Mouse (Mus musculus): Measurements from ENCODE around the gene Gimap4.

Gimap4 gene

GRCm38 (mm10) chr6:48700251-48701075 is 16.1 kb downstream of the Gimap4 start:
- TF ChIP-seq POU5F1 (IDR thresholded peaks at IDR 0.05; ENCODE audit: borderline replicate concordance, low read length) (no peak), CTCF (conservative IDR thresholded peaks at IDR 0.05; ENCODE audit: low read length) (no peak), NANOG (IDR thresholded peaks at IDR 0.05; ENCODE audit: borderline replicate concordance, low read length) (no peak)
- Histone ChIP-seq H3K36me3 (ENCODE audit: insufficient read depth, low read length) (no peaks in the 10 kb centered on the region), H3K27me3 (ENCODE audit: insufficient read depth, low read length) (no peaks in the 10 kb centered on the region), H3K4me3 (replicated peaks; ENCODE audit: low read length) (no peak overlapping the region), H3K9me3 (ENCODE audit: low read length) (peaks cover 3% of the 10 kb centered on the region; the same call in 1 of the 2 replicates), H3K4me1 (replicated peaks; ENCODE audit: low read depth, low read length) (0 out of 2 replicates have a peak, but pooled peaks cover 5% of the 10 kb centered on the region)

- Histone ChIP-seq H3K27me3 (ENCODE audit: insufficient read depth, low read length) (no peaks in the 10 kb centered on the region), H3K9me3 (ENCODE audit: low read length) (no peaks in the 10 kb centered on the region), H3K4me3 (replicated peaks; ENCODE audit: low read length) (no peak overlapping the region), H3K4me1 (replicated peaks; ENCODE audit: low read depth, low read length) (0 out of 2 replicates have a peak, but pooled peaks cover 5% of the 10 kb centered on the region), H3K36me3 (ENCODE audit: insufficient read depth, low read length) (no peaks in the 10 kb centered on the region)
- TF ChIP-seq NANOG (IDR thresholded peaks at IDR 0.05; ENCODE audit: borderline replicate concordance, low read length), result no peak
- TF ChIP-seq CTCF (conservative IDR thresholded peaks at IDR 0.05; ENCODE audit: low read length), result no peak
- TF ChIP-seq POU5F1 (IDR thresholded peaks at IDR 0.05; ENCODE audit: borderline replicate concordance, low read length), result no peak
Measured at GRCm38 (mm10) chr6:48702146-48702545, 17.8 kb downstream of the Gimap4 start.

- TF ChIP-seq POU5F1 (IDR thresholded peaks at IDR 0.05; ENCODE audit: borderline replicate concordance, low read length), result no peak
- 0 out of 2 replicates have a peak, but pooled peaks have one; percentile 9 for TF ChIP-seq CTCF (conservative IDR thresholded peaks at IDR 0.05; ENCODE audit: low read length)
- Histone ChIP-seq H3K4me3 (replicated peaks; ENCODE audit: low read length) (no peak overlapping the region), H3K4me1 (replicated peaks; ENCODE audit: low read depth, low read length) (0 out of 2 replicates have a peak, but pooled peaks cover 5% of the 10 kb centered on the region), H3K27me3 (ENCODE audit: insufficient read depth, low read length) (no peaks in the 10 kb centered on the region), H3K36me3 (ENCODE audit: insufficient read depth, low read length) (no peaks in the 10 kb centered on the region), H3K9me3 (ENCODE audit: low read length) (no peaks in the 10 kb centered on the region)
Measured at GRCm38 (mm10) chr6:48702601-48703000, 18.3 kb downstream of the Gimap4 start.

GRCm38 (mm10) chr6:48704146-48704545 is 19.8 kb downstream of the Gimap4 start:
- Histone ChIP-seq H3K9me3 (ENCODE audit: low read length) (no peaks in the 10 kb centered on the region), H3K27me3 (ENCODE audit: insufficient read depth, low read length) (no peaks in the 10 kb centered on the region), H3K4me3 (replicated peaks; ENCODE audit: low read length) (no peak overlapping the region), H3K4me1 (replicated peaks; ENCODE audit: low read depth, low read length) (0 out of 2 replicates have a peak, but pooled peaks cover 5% of the 10 kb centered on the region), H3K36me3 (ENCODE audit: insufficient read depth, low read length) (no peaks in the 10 kb centered on the region)
- TF ChIP-seq POU5F1 (IDR thresholded peaks at IDR 0.05; ENCODE audit: borderline replicate concordance, low read length) (no peak), NANOG (IDR thresholded peaks at IDR 0.05; ENCODE audit: borderline replicate concordance, low read length) (no peak), CTCF (conservative IDR thresholded peaks at IDR 0.05; ENCODE audit: low read length) (no peak)

- Histone ChIP-seq H3K36me3 (ENCODE audit: insufficient read depth, low read length) (no peaks in the 10 kb centered on the region), H3K9me3 (ENCODE audit: low read length) (no peaks in the 10 kb centered on the region)
- TF ChIP-seq CTCF (conservative IDR thresholded peaks at IDR 0.05; ENCODE audit: low read length), result no peak
- TF ChIP-seq POU5F1 (IDR thresholded peaks at IDR 0.05; ENCODE audit: borderline replicate concordance, low read length), result no peak
- no peak for TF ChIP-seq NANOG (IDR thresholded peaks at IDR 0.05; ENCODE audit: borderline replicate concordance, low read length)
Measured at GRCm38 (mm10) chr6:48706130-48706529, 21.8 kb downstream of the Gimap4 start.

GRCm38 (mm10) chr6:48718455-48718854 is 34.1 kb downstream of the Gimap4 start, which contains the start of the genes Gm28053 and Gimap7:
Gene Gm28053, plus strand, starts transcription at chr6:48718607.
Gene Gimap7, plus strand, starts transcription at chr6:48718621.
- Histone ChIP-seq H3K9me3 (ENCODE audit: low read length) (no peaks in the 10 kb centered on the region; the same call in 1 of the 2 replicates), H3K27me3 (ENCODE audit: insufficient read depth, low read length) (no peaks in the 10 kb centered on the region), H3K4me3 (replicated peaks; ENCODE audit: low read length) (no peak within 1 kb of the TSS), H3K4me1 (replicated peaks; ENCODE audit: low read depth, low read length) (no peaks in the 10 kb centered on the region), H3K36me3 (ENCODE audit: insufficient read depth, low read length) (no peaks in the 10 kb centered on the region)
- TF ChIP-seq POU5F1 (IDR thresholded peaks at IDR 0.05; ENCODE audit: borderline replicate concordance, low read length), result no peak
- no peak for TF ChIP-seq NANOG (IDR thresholded peaks at IDR 0.05; ENCODE audit: borderline replicate concordance, low read length)
- no peak for TF ChIP-seq CTCF (conservative IDR thresholded peaks at IDR 0.05; ENCODE audit: low read length)

More at GRCm38 (mm10) chr6:48706130-48706529, 21.8 kb downstream of the Gimap4 start:
- Histone ChIP-seq H3K4me3 (replicated peaks; ENCODE audit: low read length) (no peak overlapping the region), H3K4me1 (replicated peaks; ENCODE audit: low read depth, low read length) (0 out of 2 replicates have a peak, but pooled peaks cover 5% of the 10 kb centered on the region), H3K27me3 (ENCODE audit: insufficient read depth, low read length) (no peaks in the 10 kb centered on the region)

GRCm38 (mm10) chr6:48720326-48720725 is 36.0 kb downstream of the Gimap4 start:
- Histone ChIP-seq H3K27me3 (ENCODE audit: insufficient read depth, low read length) (no peaks in the 10 kb centered on the region), H3K36me3 (ENCODE audit: insufficient read depth, low read length) (no peaks in the 10 kb centered on the region), H3K4me1 (replicated peaks; ENCODE audit: low read depth, low read length) (no peaks in the 10 kb centered on the region), H3K4me3 (replicated peaks; ENCODE audit: low read length) (no peak overlapping the region), H3K9me3 (ENCODE audit: low read length) (no peaks in the 10 kb centered on the region)
- TF ChIP-seq CTCF (conservative IDR thresholded peaks at IDR 0.05; ENCODE audit: low read length), result no peak
- TF ChIP-seq NANOG (IDR thresholded peaks at IDR 0.05; ENCODE audit: borderline replicate concordance, low read length), result no peak
- TF ChIP-seq POU5F1 (IDR thresholded peaks at IDR 0.05; ENCODE audit: borderline replicate concordance, low read length), result no peak

- Histone ChIP-seq H3K9me3 (ENCODE audit: low read length) (no peaks in the 10 kb centered on the region), H3K27me3 (ENCODE audit: insufficient read depth, low read length) (no peaks in the 10 kb centered on the region), H3K36me3 (ENCODE audit: insufficient read depth, low read length) (no peaks in the 10 kb centered on the region), H3K4me3 (replicated peaks; ENCODE audit: low read length) (no peak overlapping the region), H3K4me1 (replicated peaks; ENCODE audit: low read depth, low read length) (no peaks in the 10 kb centered on the region)
- TF ChIP-seq CTCF (conservative IDR thresholded peaks at IDR 0.05; ENCODE audit: low read length) (no peak), NANOG (IDR thresholded peaks at IDR 0.05; ENCODE audit: borderline replicate concordance, low read length) (no peak), POU5F1 (IDR thresholded peaks at IDR 0.05; ENCODE audit: borderline replicate concordance, low read length) (no peak)
Measured at GRCm38 (mm10) chr6:48723468-48723867, 39.1 kb downstream of the Gimap4 start.

All from E14TG2a.4 (cell line).